Mouse (Mus musculus) lung, embryonic 15.5 days (tissue): Measurements from ENCODE around the gene Adam22. TPM values are rescaled to one million over a fixed set of nuclear protein-coding genes. Genes with fewer than 3 reads are reported as not detected.

Experiments used
- ATAC-seq: fragments of 200-750 bp; cut with Nextera tagmentation; 2 replicates; pipeline ENCODE4 v1.8.0; 2017; ENCODE audit warnings: moderate number of reproducible peaks, borderline replicate concordance; ENCODE audit not compliant: low FRiP score, low TSS enrichment; ENCODE audit errors: extremely low read depth
- H3K27ac ChIP-seq: fragments of 300-500 bp; sonication (generic); 2 replicates; pipeline ENCODE4 v1.5.1; 2015; ENCODE audit warnings: moderate library complexity, mild to moderate bottlenecking, inconsistent platforms
- H3K27me3 ChIP-seq: fragments of 300-500 bp; sonication (generic); 2 replicates; pipeline ENCODE4 v1.6.1; 2015; ENCODE audit warnings: inconsistent platforms
- H3K36me3 ChIP-seq: fragments of 300-500 bp; sonication (generic); 2 replicates; pipeline ENCODE4 v1.6.1; 2015; ENCODE audit warnings: inconsistent platforms
- H3K4me1 ChIP-seq: fragments of 300-500 bp; sonication (generic); 2 replicates; pipeline ENCODE4 v1.6.1; 2015; ENCODE audit warnings: inconsistent platforms
- H3K4me2 ChIP-seq: fragments of 300-500 bp; sonication (generic); 2 replicates; pipeline ENCODE4 v1.6.1; 2015; ENCODE audit warnings: inconsistent platforms, mild to moderate bottlenecking, moderate library complexity
- H3K4me3 ChIP-seq: fragments of 300-500 bp; sonication (generic); 2 replicates; pipeline ENCODE4 v1.5.1; 2015; ENCODE audit warnings: mild to moderate bottlenecking, inconsistent platforms
- H3K9ac ChIP-seq: fragments of 300-500 bp; sonication (generic); 2 replicates; pipeline ENCODE4 v1.6.1; 2015; ENCODE audit warnings: inconsistent platforms
- H3K9me3 ChIP-seq: fragments of 300-500 bp; sonication (generic); 2 replicates; pipeline ENCODE4 v1.6.1; 2016; ENCODE audit warnings: inconsistent platforms
- WGBS: fragments of 180-500 bp; shearing (Covaris S2); methylation state at CpG from one replicate; pipeline ENCODE4 v1.1.7; 2015; 5-methylcytosine and 5-hydroxymethylcytosine counted together
- polyA plus RNA-seq: library from polyadenylated mRNA; unstranded; fragments of >200 nt; fragmentation: Nextera tagmentation; extraction: Ambion mirVana; gene quantifications from 2 replicates; pipeline ENCODE4 v1.2.1, GENCODE M21; 2015

Gene Adam22
- polyA plus RNA-seq, 1 experiment from 2014 or later: 3.5 TPM

DNA sequence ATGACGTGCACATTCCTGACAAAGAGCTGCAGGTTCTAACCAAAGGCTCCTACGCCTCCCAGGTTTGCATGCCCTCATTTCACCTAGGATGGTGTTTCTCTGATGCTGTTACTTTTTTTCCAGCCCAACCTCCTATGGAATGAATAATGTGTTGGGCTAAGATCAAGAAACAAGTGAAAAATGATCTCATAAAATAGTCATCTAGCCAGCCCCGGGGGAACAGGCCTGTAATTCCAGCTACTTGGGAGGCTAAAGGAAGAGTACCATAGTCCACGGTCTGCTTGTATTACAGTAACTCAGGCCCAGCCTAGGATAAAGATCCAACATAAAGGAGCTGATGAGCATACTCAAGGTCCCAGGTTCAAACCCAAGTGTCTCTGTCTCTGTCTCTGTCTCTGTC is 57.1 kb downstream of the Adam22 start:
- H3K4me3 ChIP-seq: no peak overlapping the region
- H3K36me3 ChIP-seq: no peaks in the 10 kb centered on the region
- no peak overlapping the region for H3K4me2 ChIP-seq
- no peak overlapping the region for H3K9ac ChIP-seq
- ATAC-seq: no peak
- 62% methylated on average over 4 of the region's 4 CpGs for WGBS
- H3K27me3 ChIP-seq: no peaks in the 10 kb centered on the region
- no peaks in the 10 kb centered on the region for H3K4me1 ChIP-seq
- H3K27ac ChIP-seq: no peak overlapping the region
- H3K9me3 ChIP-seq: no peaks in the 10 kb centered on the region

DNA sequence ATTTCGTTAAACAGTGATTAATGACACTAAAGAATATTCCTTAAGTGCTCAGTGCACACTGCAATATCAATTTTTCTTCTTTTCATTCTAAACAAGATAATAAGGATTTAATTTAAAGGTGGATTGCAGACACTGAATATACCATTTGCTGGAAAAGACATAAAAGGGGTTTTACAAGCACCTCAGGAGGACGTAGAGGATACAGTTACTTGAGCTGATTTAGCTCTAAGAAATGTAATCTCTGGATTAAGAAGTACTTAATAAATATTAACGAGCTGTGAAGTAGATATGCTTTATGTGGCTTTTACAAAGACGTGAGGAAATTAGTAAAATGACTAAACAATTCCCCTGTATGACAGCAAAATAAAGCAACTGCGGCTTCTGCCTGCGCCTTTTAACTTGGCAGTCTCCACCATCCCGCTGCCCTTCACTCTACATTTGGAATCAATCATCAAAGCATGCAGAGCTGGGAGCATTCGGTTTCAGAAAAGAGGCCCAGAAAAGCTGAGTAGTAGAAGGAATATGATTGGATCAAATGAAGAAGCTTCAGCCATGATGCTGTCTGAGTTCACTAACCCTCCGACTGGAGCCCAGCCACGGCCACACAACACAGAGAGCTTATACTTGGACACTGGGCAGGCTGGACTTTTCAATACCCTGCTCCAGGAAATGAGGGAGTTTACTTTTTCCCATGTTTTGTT is 70.1 kb downstream of the Adam22 start:
- Histone ChIP-seq H3K9ac (no peak overlapping the region), H3K36me3 (no peaks in the 10 kb centered on the region), H3K4me3 (no peak overlapping the region), H3K4me1 (no peaks in the 10 kb centered on the region), H3K9me3 (no peaks in the 10 kb centered on the region), H3K27me3 (no peaks in the 10 kb centered on the region), H3K27ac (no peak overlapping the region), H3K4me2 (no peak overlapping the region)
- ATAC-seq: no peak
- 40% methylated on average over 10 of the region's 10 CpGs for WGBS

DNA sequence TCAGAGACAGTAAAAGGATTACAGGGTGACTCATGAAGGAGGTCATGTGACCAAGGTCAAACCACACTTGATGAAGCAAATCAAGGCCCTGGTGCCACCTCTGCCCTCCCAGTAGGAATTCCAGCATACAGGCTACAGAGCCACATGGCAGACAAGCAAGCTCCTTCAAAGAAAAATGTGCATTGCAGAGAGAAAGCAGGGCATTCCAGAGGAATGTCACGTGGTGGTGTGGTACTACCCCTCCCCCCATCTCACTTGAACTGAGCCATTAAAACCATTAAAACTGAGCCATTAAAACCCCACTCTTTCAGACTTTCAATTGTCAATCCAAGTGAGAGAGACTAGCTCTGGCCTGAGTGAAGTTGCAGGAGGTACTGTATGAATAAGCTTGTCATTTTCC is 74.7 kb downstream of the Adam22 start:
- no peak overlapping the region for H3K9ac ChIP-seq
- H3K27me3 ChIP-seq: no peaks in the 10 kb centered on the region
- H3K9me3 ChIP-seq: no peaks in the 10 kb centered on the region
- WGBS: 10% methylated on average over 1 of the region's 1 CpGs
- H3K27ac ChIP-seq: no peak overlapping the region
- no peaks in the 10 kb centered on the region for H3K4me1 ChIP-seq
- H3K4me3 ChIP-seq: no peak overlapping the region
- ATAC-seq: no peak
- H3K36me3 ChIP-seq: no peaks in the 10 kb centered on the region
- no peak overlapping the region for H3K4me2 ChIP-seq

DNA sequence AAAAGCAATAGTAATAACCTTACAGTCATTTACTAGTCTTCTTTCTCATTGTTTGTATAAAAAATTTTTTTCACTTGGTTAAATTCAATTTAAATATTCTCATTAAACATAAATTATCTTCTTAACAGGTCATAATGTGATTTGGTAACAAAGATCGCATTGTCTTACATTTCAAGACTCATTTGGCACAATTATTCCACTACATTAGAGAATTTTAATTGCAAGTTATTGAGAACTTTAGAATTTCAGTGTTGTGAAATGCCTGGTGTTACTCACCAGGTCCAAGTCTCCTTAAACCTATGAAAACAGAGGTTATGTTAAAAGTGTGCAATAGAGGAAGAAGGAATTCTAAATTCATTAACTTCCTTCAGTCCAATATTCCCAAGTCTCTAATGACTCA is 76.5 kb downstream of the Adam22 start:
- 87% methylated on average over 1 of the region's 1 CpGs for WGBS
- Histone ChIP-seq H3K4me1 (no peaks in the 10 kb centered on the region), H3K36me3 (no peaks in the 10 kb centered on the region), H3K9me3 (no peaks in the 10 kb centered on the region), H3K9ac (no peak overlapping the region), H3K4me2 (no peak overlapping the region), H3K27ac (no peak overlapping the region), H3K4me3 (no peak overlapping the region), H3K27me3 (no peaks in the 10 kb centered on the region)
- no peak for ATAC-seq

- ATAC-seq: no peak
- Histone ChIP-seq H3K27me3 (no peaks in the 10 kb centered on the region), H3K9ac (no peak overlapping the region), H3K4me3 (no peak overlapping the region), H3K4me2 (no peak overlapping the region), H3K36me3 (no peaks in the 10 kb centered on the region), H3K9me3 (no peaks in the 10 kb centered on the region), H3K27ac (no peak overlapping the region), H3K4me1 (no peaks in the 10 kb centered on the region)
- 67% methylated on average over 6 of the region's 6 CpGs for WGBS
These were observed 78.0 kb downstream of the Adam22 start for GRCm38 (mm10) chr5:8289678-8290614.

GRCm38 (mm10) chr5:8284123-8284522 is 83.8 kb downstream of the Adam22 start:
- Histone ChIP-seq H3K27ac (no peak overlapping the region), H3K9me3 (no peaks in the 10 kb centered on the region), H3K9ac (no peak overlapping the region), H3K36me3 (no peaks in the 10 kb centered on the region), H3K4me2 (no peak overlapping the region), H3K27me3 (no peaks in the 10 kb centered on the region), H3K4me1 (no peaks in the 10 kb centered on the region), H3K4me3 (no peak overlapping the region)
- ATAC-seq: no peak
- WGBS: 42% methylated on average over 5 of the region's 5 CpGs

DNA sequence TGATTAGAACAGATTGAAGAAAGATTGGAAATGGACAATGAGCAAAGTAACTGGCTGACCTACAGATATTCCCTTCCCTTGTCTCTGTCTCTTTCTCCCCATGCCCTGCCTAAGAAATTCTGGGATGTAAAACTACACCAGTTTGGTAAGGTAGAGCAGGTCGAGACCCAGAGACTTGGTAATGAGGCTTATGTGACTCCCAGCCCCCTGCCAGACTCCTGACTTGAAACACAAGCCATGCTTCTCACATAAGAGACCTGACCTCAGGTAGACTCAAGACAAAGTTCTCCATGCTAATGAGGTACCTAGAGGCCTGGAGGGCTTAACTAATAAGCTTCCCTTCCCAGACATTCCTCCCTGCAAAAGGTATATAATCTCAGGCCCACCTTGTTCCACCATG is 91.8 kb downstream of the Adam22 start:
- WGBS: 73% methylated on average over 1 of the region's 1 CpGs
- no peak overlapping the region for H3K9ac ChIP-seq
- H3K4me3 ChIP-seq: no peak overlapping the region
- H3K4me2 ChIP-seq: no peak overlapping the region
- no peaks in the 10 kb centered on the region for H3K4me1 ChIP-seq
- ATAC-seq: no peak
- H3K36me3 ChIP-seq: no peaks in the 10 kb centered on the region
- no peak overlapping the region for H3K27ac ChIP-seq
- no peaks in the 10 kb centered on the region for H3K27me3 ChIP-seq
- H3K9me3 ChIP-seq: no peaks in the 10 kb centered on the region

- H3K4me3 ChIP-seq: no peak overlapping the region
- WGBS: 93% methylated on average over 1 of the region's 1 CpGs
- no peak overlapping the region for H3K4me2 ChIP-seq
- H3K27me3 ChIP-seq: no peaks in the 10 kb centered on the region
- no peaks in the 10 kb centered on the region for H3K4me1 ChIP-seq
- ATAC-seq: no peak
- no peaks in the 10 kb centered on the region for H3K36me3 ChIP-seq
- no peak overlapping the region for H3K27ac ChIP-seq
- no peak overlapping the region for H3K9ac ChIP-seq
- no peaks in the 10 kb centered on the region for H3K9me3 ChIP-seq
These were observed 110.6 kb downstream of the Adam22 start for GRCm38 (mm10) chr5:8257366-8257765.

DNA sequence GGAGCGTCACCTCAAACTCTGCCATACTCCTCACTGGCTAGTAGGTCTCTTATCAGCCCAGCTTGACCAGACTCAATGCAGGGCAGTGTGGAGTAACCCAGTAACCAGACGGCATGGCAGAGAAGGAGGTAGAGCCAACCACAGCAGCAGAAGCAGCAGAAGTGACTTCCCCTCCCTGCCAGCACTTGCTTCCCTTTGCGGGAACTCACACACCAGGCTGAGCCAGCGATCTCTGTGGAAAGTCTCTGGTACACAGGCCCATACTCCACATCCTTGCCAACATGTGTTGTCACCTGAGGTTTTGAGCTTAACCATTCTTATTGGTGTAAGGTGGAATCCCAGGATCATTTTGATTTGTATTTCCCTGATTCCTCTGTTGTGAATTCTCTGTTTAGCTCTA is 111.5 kb downstream of the Adam22 start:
- no peak overlapping the region for H3K4me3 ChIP-seq
- H3K4me1 ChIP-seq: no peaks in the 10 kb centered on the region
- no peaks in the 10 kb centered on the region for H3K27me3 ChIP-seq
- no peak for ATAC-seq
- no peak overlapping the region for H3K4me2 ChIP-seq
- no peak overlapping the region for H3K9ac ChIP-seq
- WGBS: 78% methylated on average over 4 of the region's 4 CpGs
- H3K9me3 ChIP-seq: no peaks in the 10 kb centered on the region
- no peaks in the 10 kb centered on the region for H3K36me3 ChIP-seq
- no peak overlapping the region for H3K27ac ChIP-seq

DNA sequence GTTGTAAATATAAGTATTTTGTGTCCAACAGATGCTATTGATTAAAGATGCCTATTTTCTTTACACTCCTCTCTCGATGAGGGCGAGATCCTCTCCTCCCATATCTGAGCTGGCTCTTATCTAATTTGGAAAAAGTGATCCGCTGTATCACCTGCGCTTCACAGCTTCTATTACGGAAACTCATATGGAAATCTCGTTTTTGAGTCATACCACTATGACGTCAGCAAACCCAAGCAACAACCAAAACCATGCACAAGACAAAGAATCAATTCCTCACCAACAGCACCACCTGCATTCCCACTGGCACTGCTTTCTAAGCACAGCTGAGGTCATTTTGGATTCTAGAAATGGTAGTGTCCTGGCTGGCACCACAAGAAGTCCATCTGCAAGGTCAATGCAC is 123.3 kb downstream of the Adam22 start:
- H3K9me3 ChIP-seq: no peaks in the 10 kb centered on the region
- no peaks in the 10 kb centered on the region for H3K36me3 ChIP-seq
- H3K4me2 ChIP-seq: no peak overlapping the region
- no peak overlapping the region for H3K4me3 ChIP-seq
- H3K27ac ChIP-seq: no peak overlapping the region
- H3K27me3 ChIP-seq: no peaks in the 10 kb centered on the region
- H3K9ac ChIP-seq: no peak overlapping the region
- WGBS: 83% methylated on average over 7 of the region's 7 CpGs
- H3K4me1 ChIP-seq: no peaks in the 10 kb centered on the region
- ATAC-seq: no peak

DNA sequence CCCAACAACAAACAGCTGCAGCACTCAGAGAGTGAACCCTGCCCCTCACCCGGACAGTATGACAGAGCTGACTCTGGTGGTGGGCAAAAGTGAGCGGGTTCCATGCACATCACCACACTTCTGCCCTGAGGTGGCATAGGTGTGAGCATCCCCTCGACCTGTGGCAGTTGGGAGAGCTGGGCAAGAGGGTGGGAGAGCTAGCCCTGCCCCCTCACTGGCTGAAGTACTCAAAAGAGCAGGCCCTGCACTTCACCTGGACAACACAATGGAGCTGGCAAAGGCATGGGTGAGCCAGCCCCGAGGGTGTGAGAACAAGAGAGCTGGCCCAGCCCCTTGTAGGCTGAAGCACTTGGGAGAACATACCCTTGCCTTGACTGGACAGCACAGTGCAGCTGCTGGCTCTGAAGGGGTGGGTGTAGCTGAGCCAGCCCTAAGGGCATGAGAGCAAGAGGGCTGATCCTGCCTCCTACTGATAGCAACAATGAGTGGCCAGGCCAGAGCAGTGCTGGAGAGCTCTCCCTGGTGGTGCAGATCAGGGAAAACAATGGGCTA is 124.8 kb downstream of the Adam22 start:
- no peak overlapping the region for H3K4me3 ChIP-seq
- no peak overlapping the region for H3K9ac ChIP-seq
- 52% methylated on average over 4 of the region's 4 CpGs for WGBS
- H3K27ac ChIP-seq: no peak overlapping the region
- H3K9me3 ChIP-seq: no peaks in the 10 kb centered on the region
- peak; percentile 67 for ATAC-seq
- no peak overlapping the region for H3K4me2 ChIP-seq
- no peaks in the 10 kb centered on the region for H3K4me1 ChIP-seq
- H3K36me3 ChIP-seq: no peaks in the 10 kb centered on the region
- H3K27me3 ChIP-seq: no peaks in the 10 kb centered on the region

- no peak for ATAC-seq
- no peaks in the 10 kb centered on the region for H3K9me3 ChIP-seq
- no peak overlapping the region for H3K4me2 ChIP-seq
- H3K27ac ChIP-seq: no peak overlapping the region
- H3K27me3 ChIP-seq: no peaks in the 10 kb centered on the region
- H3K4me3 ChIP-seq: no peak overlapping the region
- no peak overlapping the region for H3K9ac ChIP-seq
- no peaks in the 10 kb centered on the region for H3K36me3 ChIP-seq
- no peaks in the 10 kb centered on the region for H3K4me1 ChIP-seq
- WGBS: 94% methylated on average over 1 of the region's 1 CpGs
These were observed 125.3 kb downstream of the Adam22 start for GRCm38 (mm10) chr5:8242660-8243059.
